Mouse (Mus musculus) bone marrow, adult 2 months (tissue): ENCODE results near the gene Mmab. TPM values are rescaled to one million over a fixed set of nuclear protein-coding genes. Genes with fewer than 3 reads are reported as not detected.

Source experiments
- H3K27ac ChIP-seq: fragments of 200-500 bp; 2 replicates; pipeline ENCODE4 v1.5.1; 2012; ENCODE audit warnings: low read depth, mild to moderate bottlenecking, control low read depth, inconsistent platforms, low read length; ENCODE audit not compliant: control insufficient read depth, poor library complexity, insufficient read depth
- H3K4me1 ChIP-seq: fragments of 200-500 bp; 2 replicates; pipeline ENCODE4 v1.6.1; 2011; ENCODE audit warnings: low read length; ENCODE audit not compliant: control insufficient read depth, insufficient read depth
- H3K4me3 ChIP-seq: fragments of 200-500 bp; replicated peaks from 2 replicates; pipeline ENCODE3; 2011; ENCODE audit warnings: mild to moderate bottlenecking, low read depth, low read length, control low read depth; ENCODE audit not compliant: control insufficient read depth
- CTCF ChIP-seq: fragments of 200-500 bp; IDR thresholded peaks from 2 replicates; pipeline ENCODE4 v1.5.1; 2011; ENCODE audit warnings: low read length, control low read depth; ENCODE audit not compliant: control insufficient read depth, insufficient read depth
- POLR2A ChIP-seq: fragments of 200-500 bp; IDR thresholded peaks from 2 replicates; pipeline ENCODE4 v1.6.1; 2011; ENCODE audit warnings: low read depth, mild to moderate bottlenecking, control low read depth, low read length, borderline replicate concordance; ENCODE audit not compliant: control insufficient read depth
- WGBS: fragments of 180-500 bp; shearing (Covaris S2); methylation state at CpG from one replicate; pipeline ENCODE4 v1.1.7; 2018; 5-methylcytosine and 5-hydroxymethylcytosine counted together
- polyA plus RNA-seq: library from polyadenylated mRNA; stranded (reverse); fragments of >200 nt; gene quantifications from 2 replicates; pipeline ENCODE4 v1.2.4, GENCODE M21; 2011; ENCODE audit warnings: low replicate concordance; ENCODE audit not compliant: missing spikeins, insufficient read depth, insufficient read length

Gene Mmab
- polyA plus RNA-seq, 1 experiment = 9.1 TPM

DNA sequence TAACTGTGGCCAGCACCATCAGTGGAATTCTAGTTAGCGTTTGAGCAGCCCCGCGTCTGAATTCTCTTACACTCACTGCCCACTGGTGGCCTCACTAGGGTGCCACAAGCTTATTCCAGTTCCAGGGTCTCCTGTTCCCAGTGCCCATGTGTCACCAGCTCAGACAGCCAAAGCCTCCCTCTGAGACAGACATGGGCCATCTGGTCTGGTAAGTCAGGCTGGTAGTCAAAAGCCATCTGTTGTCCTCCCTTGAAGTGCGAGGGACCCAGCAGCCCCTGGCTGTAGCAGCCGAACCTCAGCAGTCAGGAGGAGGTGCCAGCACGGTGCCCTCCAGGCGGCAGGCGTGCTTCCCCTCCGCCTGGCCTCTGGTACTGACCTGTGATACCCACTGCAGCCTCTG is 12.4 kb upstream of the Mmab start:
- Histone ChIP-seq H3K4me3 (no peak overlapping the region), H3K27ac (no peak overlapping the region), H3K4me1 (no peaks in the 10 kb centered on the region)
- 84% methylated on average over 9 of the region's 9 CpGs for WGBS
- TF ChIP-seq POLR2A = no peak
- no peak for TF ChIP-seq CTCF

DNA sequence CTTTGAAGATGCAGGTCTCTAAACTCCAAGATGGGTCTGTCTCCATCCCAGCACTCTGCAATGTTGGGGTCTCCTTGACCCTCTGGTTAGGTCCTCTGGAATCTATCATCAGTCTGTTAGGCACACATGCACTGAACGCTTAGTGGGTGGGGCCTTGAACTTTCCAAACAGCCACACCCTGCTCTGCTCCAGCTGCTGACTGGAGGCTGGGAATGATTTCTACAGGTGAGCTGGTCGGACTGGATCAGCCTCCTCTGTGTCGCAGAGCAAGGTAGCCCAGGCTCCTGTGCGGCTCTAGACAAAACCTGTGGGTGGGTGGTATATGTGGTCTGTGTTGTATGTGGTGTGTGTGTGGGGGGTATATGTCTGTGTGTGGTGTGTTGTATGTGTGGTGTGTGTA is 5.2 kb upstream of the Mmab start:
- no peak overlapping the region for H3K27ac ChIP-seq
- no peaks in the 10 kb centered on the region; the same call in 1 of the 2 replicates for H3K4me1 ChIP-seq
- no peak overlapping the region for H3K4me3 ChIP-seq
- 82% methylated on average over 4 of the region's 4 CpGs for WGBS
- no peak for TF ChIP-seq CTCF
- TF ChIP-seq POLR2A = no peak

DNA sequence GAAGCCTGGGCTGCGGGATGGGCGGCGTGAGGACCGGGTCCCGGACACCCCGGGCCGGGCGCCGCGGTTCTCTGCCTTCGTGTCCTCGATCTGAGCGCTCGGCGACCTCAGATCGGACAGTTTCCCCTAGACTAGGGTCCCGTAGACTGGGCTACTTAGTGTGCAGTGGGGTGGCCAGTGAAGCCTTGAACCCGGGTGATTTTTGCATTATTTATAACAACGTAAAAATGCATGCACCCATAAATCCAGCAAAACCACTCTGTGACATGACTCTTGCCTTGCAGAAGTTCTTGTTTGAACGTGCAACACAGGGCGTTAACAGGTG is 470 bp upstream of the Mmab start:
- Histone ChIP-seq H3K27ac (no peak overlapping the region; the same call in 1 of the 2 replicates), H3K4me1 (no peaks in the 10 kb centered on the region; the same call in 1 of the 2 replicates), H3K4me3 (peak overlapping the region; percentile 61)
- no peak for TF ChIP-seq CTCF
- no peak; the same call in 1 of the 2 replicates for TF ChIP-seq POLR2A
- under 1% methylated on average over 21 of the region's 21 CpGs for WGBS

DNA sequence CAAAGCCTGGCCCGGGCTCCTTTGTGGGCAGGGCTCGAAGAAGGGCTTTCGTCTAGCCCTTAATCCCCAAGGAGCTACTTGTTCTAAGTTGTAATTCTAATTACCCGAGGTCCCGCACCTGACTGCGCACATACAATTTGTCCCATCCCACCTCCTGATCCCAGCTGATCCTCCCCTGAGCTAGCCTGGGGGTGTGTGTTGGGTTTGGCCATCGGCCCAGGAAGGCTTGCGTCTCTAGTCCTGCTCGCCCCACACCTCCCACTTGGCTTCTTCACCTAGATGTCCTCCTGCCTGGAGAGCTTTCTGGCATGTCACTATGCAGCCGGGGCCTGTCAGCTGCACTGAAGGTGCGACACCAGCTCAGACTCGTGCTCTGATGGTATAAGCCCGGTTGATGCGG is 8.3 kb downstream of the Mmab start:
- WGBS = 91% methylated on average over 14 of the region's 14 CpGs
- Histone ChIP-seq H3K4me3 (no peak overlapping the region), H3K4me1 (no peaks in the 10 kb centered on the region), H3K27ac (no peak overlapping the region)
- no peak for TF ChIP-seq CTCF
- TF ChIP-seq POLR2A = no peak

DNA sequence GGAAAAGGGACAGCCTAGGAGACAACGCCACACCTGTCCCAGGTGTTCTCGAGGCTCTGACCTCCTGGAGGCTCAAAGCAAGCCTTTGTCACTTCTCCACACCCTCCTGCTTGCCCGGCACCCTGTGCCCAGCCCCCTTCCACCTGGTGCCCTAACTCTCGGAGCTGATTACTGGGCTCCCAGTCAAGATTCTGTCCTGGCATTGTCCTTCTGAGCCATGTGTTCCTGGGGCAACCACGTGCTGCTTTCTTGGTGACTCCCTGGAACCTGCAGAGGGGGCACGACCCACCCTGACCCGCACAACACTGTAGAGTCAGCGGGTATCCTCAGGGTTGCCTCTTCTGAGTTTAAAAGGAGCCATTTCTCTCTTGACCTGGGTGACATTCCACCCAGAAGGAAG is 9.5 kb downstream of the Mmab start:
- no peaks in the 10 kb centered on the region for H3K4me1 ChIP-seq
- no peak overlapping the region for H3K27ac ChIP-seq
- 79% methylated on average over 8 of the region's 8 CpGs for WGBS
- TF ChIP-seq POLR2A = no peak
- H3K4me3 ChIP-seq = no peak overlapping the region

DNA sequence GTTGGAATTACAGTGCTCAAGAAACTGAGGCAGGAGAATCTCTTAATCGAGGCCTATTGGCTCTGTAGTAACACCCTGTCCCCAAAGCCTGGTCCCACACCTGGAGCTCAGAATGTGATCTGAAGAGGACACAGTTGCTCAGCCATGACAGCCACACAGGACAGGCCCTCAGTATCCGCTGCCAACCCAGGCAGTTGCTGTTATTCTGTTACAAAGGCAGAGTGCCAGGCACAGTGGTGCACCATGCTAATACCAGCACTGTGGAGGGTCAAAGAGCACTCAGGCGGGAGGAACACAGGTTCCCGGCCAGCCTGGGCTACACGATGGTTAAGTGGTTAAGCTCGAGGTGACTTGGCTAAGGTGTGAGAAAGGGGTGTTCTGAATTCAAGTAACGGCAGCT is 14.1 kb downstream of the Mmab start:
- 75% methylated on average over 7 of the region's 7 CpGs for WGBS
- no peaks in the 10 kb centered on the region for H3K4me1 ChIP-seq
- TF ChIP-seq POLR2A = no peak
- no peak for TF ChIP-seq CTCF
- no peak overlapping the region for H3K27ac ChIP-seq
- no peak overlapping the region for H3K4me3 ChIP-seq

DNA sequence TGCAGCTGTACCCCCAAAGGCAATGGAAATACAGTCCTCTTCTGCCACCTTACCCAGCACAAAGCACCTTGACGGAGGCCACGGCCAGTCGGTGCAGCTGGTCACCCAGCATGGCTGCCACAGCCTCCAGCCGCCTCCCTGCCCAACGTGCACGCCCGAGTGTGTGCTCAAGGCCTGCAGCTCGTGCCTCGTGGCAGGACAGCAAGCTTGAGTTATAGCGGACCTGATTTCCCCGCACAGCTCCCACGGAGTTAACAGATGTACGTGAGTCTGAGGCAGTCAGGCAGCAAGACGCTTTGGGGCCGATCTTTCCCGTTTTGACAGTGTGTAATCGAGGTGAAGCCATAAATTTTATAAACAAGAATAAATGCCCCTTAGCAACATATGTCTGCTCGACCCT is 15.2 kb downstream of the Mmab start:
- Histone ChIP-seq H3K4me1 (no peaks in the 10 kb centered on the region), H3K27ac (no peak overlapping the region), H3K4me3 (no peak overlapping the region)
- WGBS = 73% methylated on average over 18 of the region's 18 CpGs
- TF ChIP-seq POLR2A = no peak

DNA sequence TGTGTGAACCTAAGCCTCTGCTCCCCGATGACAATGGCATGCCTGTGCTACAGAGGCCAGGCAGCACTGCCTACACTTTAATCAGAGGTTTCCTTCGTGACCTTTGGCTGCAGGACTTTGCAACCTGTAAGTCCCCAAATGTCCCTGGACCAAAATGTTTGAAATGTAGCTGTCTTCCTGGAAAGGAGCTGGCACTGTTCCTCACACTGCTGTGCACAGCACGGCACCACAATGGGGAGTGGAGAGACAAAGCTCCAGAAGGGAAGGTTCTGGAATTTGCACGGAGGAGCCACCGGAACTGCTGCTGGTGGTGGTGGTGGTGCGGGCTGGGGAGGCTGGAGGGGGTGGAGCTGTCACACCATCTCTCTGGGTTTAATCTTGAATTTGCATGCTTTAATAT is 17.1 kb downstream of the Mmab start:
- no peak overlapping the region for H3K27ac ChIP-seq
- no peak overlapping the region for H3K4me3 ChIP-seq
- H3K4me1 ChIP-seq = no peaks in the 10 kb centered on the region
- no peak for TF ChIP-seq CTCF
- no peak for TF ChIP-seq POLR2A
- 76% methylated on average over 6 of the region's 6 CpGs for WGBS

DNA sequence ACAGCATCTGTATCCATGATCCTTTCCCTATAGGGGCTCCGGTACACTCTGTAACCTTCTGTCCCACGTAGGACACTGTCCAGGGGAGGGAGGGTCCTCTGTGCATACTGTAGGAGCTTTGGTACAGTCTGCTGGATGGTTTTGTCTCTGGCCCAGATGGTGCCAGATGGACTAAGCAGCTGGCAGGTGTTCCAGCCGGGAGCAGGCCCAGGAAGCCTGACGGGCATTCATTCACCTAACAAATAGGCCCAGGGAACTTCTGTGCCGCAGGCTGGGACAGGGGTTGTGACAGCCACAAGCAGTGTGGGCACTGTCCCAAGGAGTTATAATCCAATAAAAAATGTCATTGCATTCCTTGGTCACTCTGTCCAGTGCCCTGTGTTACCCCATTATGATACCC is 19.9 kb downstream of the Mmab start:
- Histone ChIP-seq H3K27ac (no peak overlapping the region), H3K4me1 (no peaks in the 10 kb centered on the region), H3K4me3 (no peak overlapping the region)
- 85% methylated on average over 5 of the region's 5 CpGs for WGBS
- TF ChIP-seq CTCF (no peak), POLR2A (no peak)

DNA sequence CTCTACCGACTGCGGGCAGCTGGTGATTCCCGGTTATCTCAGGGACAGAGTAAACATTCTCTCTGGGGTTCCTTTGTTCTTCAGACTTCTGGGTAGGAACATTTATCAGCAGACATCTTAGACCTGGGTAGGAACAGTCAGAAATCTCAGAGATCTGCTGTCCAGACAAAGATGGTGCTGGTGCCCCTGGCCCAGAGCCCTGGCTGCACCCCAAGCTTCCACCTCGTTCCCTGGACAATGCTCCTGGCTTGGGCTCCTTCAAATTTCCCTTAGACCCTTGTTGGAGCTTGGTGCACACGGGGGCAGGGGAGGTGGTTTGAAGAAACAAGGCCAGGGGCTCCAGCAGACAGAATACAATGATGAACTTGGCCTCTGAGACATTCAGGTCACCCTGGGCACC is 21.3 kb downstream of the Mmab start:
- 68% methylated on average over 5 of the region's 5 CpGs for WGBS
- H3K27ac ChIP-seq = no peak overlapping the region
- no peaks in the 10 kb centered on the region for H3K4me1 ChIP-seq
- TF ChIP-seq CTCF = no peak
- TF ChIP-seq POLR2A = no peak
- H3K4me3 ChIP-seq = no peak overlapping the region
